Mouse (Mus musculus): ENCODE measurements at regions not wholly inside any gene's neighbourhood (a gene's known extent, or its start where the extent isn't known, plus 50 kb on each side); places are given as distances from the start of the nearest gene placed in this dataset.

- no peak for TF ChIP-seq POLR2A (IDR thresholded peaks at IDR 0.05; ENCODE audit: extremely low read depth, insufficient read depth, low read length)
- no peak for TF ChIP-seq CTCF (IDR thresholded peaks at IDR 0.05; ENCODE audit: low read depth, low read length)
- no peak overlapping the region for H3K27ac ChIP-seq (replicated peaks; ENCODE audit: insufficient read depth, low read depth, low read length)
These were observed 394.5 kb downstream of the Igsf11 start for GRCm38 (mm10) chr16:39286797-39287565.

GRCm38 (mm10) chr16:39298856-39299255, 406.4 kb downstream of the Igsf11 start:
- Histone ChIP-seq H3K4me3 (ENCODE audit: insufficient read depth, low read depth, low read length) (no peak overlapping the region), H3K4me1 (ENCODE audit: control insufficient read depth, insufficient read depth, low read length) (no peaks in the 10 kb centered on the region), H3K36me3 (ENCODE audit: control insufficient read depth, insufficient read depth, low read length) (no peaks in the 10 kb centered on the region), H3K9ac (ENCODE audit: low read depth, low read length) (no peak overlapping the region), H3K27ac (replicated peaks; ENCODE audit: insufficient read depth, low read depth, low read length) (no peak overlapping the region), H3K79me2 (ENCODE audit: control insufficient read depth, insufficient read depth, low read length) (no peaks in the 10 kb centered on the region), H3K27me3 (ENCODE audit: control insufficient read depth, insufficient read depth, low read length) (no peaks in the 10 kb centered on the region)
- 85% methylated on average over 3 of the region's 3 CpGs for WGBS
- TF ChIP-seq POLR2A (IDR thresholded peaks at IDR 0.05; ENCODE audit: extremely low read depth, insufficient read depth, low read length) = no peak
- TF ChIP-seq CTCF (IDR thresholded peaks at IDR 0.05; ENCODE audit: low read depth, low read length) = no peak
- DNase-seq (ENCODE audit: extremely low read depth, low read depth, low spot score) = no peak

More at GRCm38 (mm10) chr16:39286797-39287565, 394.5 kb downstream of the Igsf11 start:
- Histone ChIP-seq H3K4me3 (ENCODE audit: insufficient read depth, low read depth, low read length) (no peak overlapping the region), H3K4me1 (ENCODE audit: control insufficient read depth, insufficient read depth, low read length) (no peaks in the 10 kb centered on the region), H3K27me3 (ENCODE audit: control insufficient read depth, insufficient read depth, low read length) (no peaks in the 10 kb centered on the region), H3K9ac (ENCODE audit: low read depth, low read length) (no peak overlapping the region), H3K79me2 (ENCODE audit: control insufficient read depth, insufficient read depth, low read length) (no peaks in the 10 kb centered on the region), H3K36me3 (ENCODE audit: control insufficient read depth, insufficient read depth, low read length) (no peaks in the 10 kb centered on the region)
- 72% methylated on average over 8 of the region's 8 CpGs for WGBS
- DNase-seq (ENCODE audit: extremely low read depth, low read depth, low spot score) = no peak

GRCm38 (mm10) chr16:39302902-39303361, 410.5 kb downstream of the Igsf11 start:
- Histone ChIP-seq H3K27me3 (ENCODE audit: control insufficient read depth, insufficient read depth, low read length) (no peaks in the 10 kb centered on the region), H3K27ac (replicated peaks; ENCODE audit: insufficient read depth, low read depth, low read length) (no peak overlapping the region), H3K79me2 (ENCODE audit: control insufficient read depth, insufficient read depth, low read length) (no peaks in the 10 kb centered on the region), H3K4me3 (ENCODE audit: insufficient read depth, low read depth, low read length) (no peak overlapping the region), H3K4me1 (ENCODE audit: control insufficient read depth, insufficient read depth, low read length) (no peaks in the 10 kb centered on the region), H3K9ac (ENCODE audit: low read depth, low read length) (no peak overlapping the region), H3K36me3 (ENCODE audit: control insufficient read depth, insufficient read depth, low read length) (no peaks in the 10 kb centered on the region)
- WGBS = 11% methylated on average over 1 of the region's 1 CpGs
- DNase-seq (ENCODE audit: extremely low read depth, low read depth, low spot score) = no peak
- no peak for TF ChIP-seq POLR2A (IDR thresholded peaks at IDR 0.05; ENCODE audit: extremely low read depth, insufficient read depth, low read length)
- TF ChIP-seq CTCF (IDR thresholded peaks at IDR 0.05; ENCODE audit: low read depth, low read length) = no peak

- H3K27ac ChIP-seq (replicated peaks; ENCODE audit: insufficient read depth, low read depth, low read length) = no peak overlapping the region
- TF ChIP-seq CTCF (IDR thresholded peaks at IDR 0.05; ENCODE audit: low read depth, low read length) (no peak), POLR2A (IDR thresholded peaks at IDR 0.05; ENCODE audit: extremely low read depth, insufficient read depth, low read length) (no peak)
- H3K4me3 ChIP-seq (ENCODE audit: insufficient read depth, low read depth, low read length) = no peak overlapping the region
- 56% methylated on average over 7 of the region's 7 CpGs for WGBS
- H3K36me3 ChIP-seq (ENCODE audit: control insufficient read depth, insufficient read depth, low read length) = no peaks in the 10 kb centered on the region
- no peaks in the 10 kb centered on the region for H3K79me2 ChIP-seq (ENCODE audit: control insufficient read depth, insufficient read depth, low read length)
- no peak for DNase-seq (ENCODE audit: extremely low read depth, low read depth, low spot score)
- H3K27me3 ChIP-seq (ENCODE audit: control insufficient read depth, insufficient read depth, low read length) = no peaks in the 10 kb centered on the region
- H3K4me1 ChIP-seq (ENCODE audit: control insufficient read depth, insufficient read depth, low read length) = no peaks in the 10 kb centered on the region
- H3K9ac ChIP-seq (ENCODE audit: low read depth, low read length) = no peak overlapping the region
These were observed 410.9 kb downstream of the Igsf11 start for GRCm38 (mm10) chr16:39303371-39303770.

GRCm38 (mm10) chr16:39307951-39308350, 415.5 kb downstream of the Igsf11 start:
- no peak for DNase-seq (ENCODE audit: extremely low read depth, low read depth, low spot score)
- 56% methylated on average over 5 of the region's 5 CpGs for WGBS
- TF ChIP-seq POLR2A (IDR thresholded peaks at IDR 0.05; ENCODE audit: extremely low read depth, insufficient read depth, low read length) (no peak), CTCF (IDR thresholded peaks at IDR 0.05; ENCODE audit: low read depth, low read length) (no peak)
- Histone ChIP-seq H3K4me1 (ENCODE audit: control insufficient read depth, insufficient read depth, low read length) (no peaks in the 10 kb centered on the region), H3K27ac (replicated peaks; ENCODE audit: insufficient read depth, low read depth, low read length) (no peak overlapping the region), H3K27me3 (ENCODE audit: control insufficient read depth, insufficient read depth, low read length) (no peaks in the 10 kb centered on the region), H3K36me3 (ENCODE audit: control insufficient read depth, insufficient read depth, low read length) (no peaks in the 10 kb centered on the region), H3K9ac (ENCODE audit: low read depth, low read length) (no peak overlapping the region), H3K4me3 (ENCODE audit: insufficient read depth, low read depth, low read length) (no peak overlapping the region), H3K79me2 (ENCODE audit: control insufficient read depth, insufficient read depth, low read length) (no peaks in the 10 kb centered on the region)
